Mouse (Mus musculus) hindbrain, embryonic 12.5 days (tissue): ENCODE results near the gene Togaram1. TPM values are rescaled to one million over a fixed set of nuclear protein-coding genes. Genes with fewer than 3 reads are reported as not detected.

Source experiments
- ATAC-seq: fragments of 200-750 bp; cut with Nextera tagmentation; 2 replicates; pipeline ENCODE4 v1.8.0; 2017; ENCODE audit warnings: moderate TSS enrichment; ENCODE audit not compliant: low FRiP score
- H3K27ac ChIP-seq: fragments of 300-500 bp; sonication (generic); 2 replicates; pipeline ENCODE4 v1.5.1; 2016; ENCODE audit warnings: mild to moderate bottlenecking
- H3K27me3 ChIP-seq: fragments of 300-500 bp; sonication (generic); 2 replicates; pipeline ENCODE4 v1.6.1; 2016; ENCODE audit warnings: mild to moderate bottlenecking
- H3K36me3 ChIP-seq: fragments of 300-500 bp; sonication (generic); 2 replicates; pipeline ENCODE4 v1.6.1; 2016; ENCODE audit warnings: mild to moderate bottlenecking
- H3K4me1 ChIP-seq: fragments of 300-500 bp; sonication (generic); 2 replicates; pipeline ENCODE4 v1.6.1; 2016
- H3K4me2 ChIP-seq: fragments of 300-500 bp; sonication (generic); replicated peaks from 2 replicates; pipeline ENCODE4 v1.6.1; 2016; ENCODE audit warnings: mild to moderate bottlenecking
- H3K4me3 ChIP-seq: fragments of 300-500 bp; sonication (generic); 2 replicates; pipeline ENCODE4 v1.5.1; 2016; ENCODE audit warnings: mild to moderate bottlenecking
- H3K9ac ChIP-seq: fragments of 300-500 bp; sonication (generic); 2 replicates; pipeline ENCODE4 v1.6.1; 2016; ENCODE audit warnings: mild to moderate bottlenecking, moderate library complexity
- H3K9me3 ChIP-seq: fragments of 300-500 bp; sonication (generic); replicated peaks from 2 replicates; pipeline ENCODE4 v1.6.1; 2016; ENCODE audit warnings: mild to moderate bottlenecking
- WGBS: fragments of 180-500 bp; shearing (Covaris S2); methylation state at CpG from one replicate; pipeline ENCODE4 v1.1.7; 2016; 5-methylcytosine and 5-hydroxymethylcytosine counted together
- polyA plus RNA-seq: library from polyadenylated mRNA; unstranded; fragments of >200 nt; fragmentation: Nextera tagmentation; extraction: Ambion mirVana; gene quantifications from 2 replicates; pipeline ENCODE4 v1.2.1, GENCODE M21; 2016

Gene Togaram1
- polyA plus RNA-seq, 1 experiment from 2014 or later, result 26.7 TPM

GRCm38 (mm10) chr12:65066234-65066633, 100.6 kb downstream of the Togaram1 start:
- no peak overlapping the region for H3K4me2 ChIP-seq
- no peak overlapping the region for H3K4me3 ChIP-seq
- no peak overlapping the region for H3K9ac ChIP-seq
- no peaks in the 10 kb centered on the region for H3K27me3 ChIP-seq
- H3K27ac ChIP-seq, result no peak overlapping the region
- WGBS, result 76% methylated on average over 3 of the region's 3 CpGs
- H3K4me1 ChIP-seq, result no peaks in the 10 kb centered on the region
- no peak for ATAC-seq
- peaks cover 51% of the 10 kb centered on the region for H3K36me3 ChIP-seq
- no peaks in the 10 kb centered on the region for H3K9me3 ChIP-seq

DNA sequence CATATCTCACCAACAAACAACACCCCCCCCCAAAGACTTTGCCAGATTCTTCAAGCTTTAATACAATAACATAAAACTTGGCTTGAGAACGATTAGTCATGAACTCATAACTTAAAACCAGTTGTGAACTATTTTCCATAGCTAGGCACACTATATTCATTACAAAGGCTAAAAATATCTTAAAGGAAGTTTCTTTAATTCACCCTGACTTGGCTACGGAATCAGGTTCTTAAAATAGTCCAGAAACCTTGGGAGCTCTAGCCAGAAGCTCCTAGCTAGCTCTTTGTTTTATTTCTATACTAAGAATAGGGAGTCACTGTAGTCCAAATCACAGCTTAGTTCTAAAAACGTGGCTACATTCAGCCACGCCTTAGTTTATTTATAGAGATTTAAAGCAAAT, 102.8 kb downstream of the Togaram1 start:
- WGBS, result 86% methylated on average over 4 of the region's 4 CpGs
- H3K27me3 ChIP-seq, result no peaks in the 10 kb centered on the region
- H3K9me3 ChIP-seq, result no peaks in the 10 kb centered on the region
- no peak overlapping the region for H3K27ac ChIP-seq
- no peak overlapping the region for H3K4me2 ChIP-seq
- H3K4me3 ChIP-seq, result no peak overlapping the region
- H3K36me3 ChIP-seq, result peaks cover 37% of the 10 kb centered on the region
- peaks cover 6% of the 10 kb centered on the region for H3K4me1 ChIP-seq
- no peak overlapping the region for H3K9ac ChIP-seq
- ATAC-seq, result no peak

Other genes starting within 250 kb of the Togaram1 start
- gene Gm527, start 47.9 kb upstream of the Togaram1 start, polyA plus RNA-seq, result 4.0 and 5.1 TPM in 2 replicates
- 22.2 and 23.1 TPM in 2 replicates for gene Klhl28, start 270 bp upstream of the Togaram1 start, polyA plus RNA-seq
- gene Prpf39, start 70.5 kb downstream of the Togaram1 start, polyA plus RNA-seq, result 63.4 and 71.3 TPM in 2 replicates
- gene Fkbp3, start 108.2 kb downstream of the Togaram1 start, polyA plus RNA-seq, result 519 and 525 TPM in 2 replicates
- gene Fancm, start 109.8 kb downstream of the Togaram1 start, polyA plus RNA-seq, result 15.1 and 17.5 TPM in 2 replicates
- gene Mis18bp1, start 206.8 kb downstream of the Togaram1 start, polyA plus RNA-seq, result 42.0 and 42.1 TPM in 2 replicates